Mouse (Mus musculus): ENCODE results near the gene Tmem229b. TPM values are rescaled to one million over a fixed set of nuclear protein-coding genes. Genes with fewer than 3 reads are reported as not detected.
"Not testable (repeated sequence)": the region's sequence is repeated elsewhere in the genome, so short reads cannot be mapped to it uniquely, and the experiment has no call there.

Gene Tmem229b
- 74.7 and 76.7 TPM in 2 replicates for total RNA-seq (2017)

- peak; percentile 51 for ATAC-seq (replicated peaks; ENCODE audit: low read depth, poor library complexity, severe bottlenecking)
Measured at GRCm38 (mm10) chr12:79007126-79007753, at the start of gene Tmem229b. TSS of gene Tmem229b (minus strand) at chr12:79007627.

GRCm38 (mm10) chr12:79055276-79055675 lies 47.8 kb upstream of the Tmem229b start:
- peak; percentile 54; the same call in 1 of the 2 replicates for ATAC-seq (replicated peaks; ENCODE audit: low read depth, poor library complexity, severe bottlenecking)

DNA sequence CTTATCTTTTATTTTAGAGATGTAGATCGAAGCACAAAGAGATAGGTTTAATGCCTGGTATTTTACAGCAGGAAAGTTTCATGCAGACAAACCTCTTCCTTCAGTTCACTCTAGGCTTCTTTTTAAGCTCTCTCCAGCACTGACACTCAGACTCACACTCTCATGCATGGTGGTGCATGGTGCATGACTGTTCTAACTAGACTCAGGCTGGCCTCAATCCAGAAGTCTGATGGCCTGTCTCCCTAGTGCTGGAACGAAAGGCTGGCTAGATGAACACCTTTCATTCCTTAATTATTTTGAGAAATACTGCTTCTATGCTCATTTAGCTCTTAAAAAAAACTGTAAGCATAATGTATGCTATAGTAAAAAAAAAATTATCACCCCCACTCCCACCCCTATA lies 44.6 kb upstream of the Tmem229b start:
- ATAC-seq (replicated peaks; ENCODE audit: low read depth, poor library complexity, severe bottlenecking): no peak

DNA sequence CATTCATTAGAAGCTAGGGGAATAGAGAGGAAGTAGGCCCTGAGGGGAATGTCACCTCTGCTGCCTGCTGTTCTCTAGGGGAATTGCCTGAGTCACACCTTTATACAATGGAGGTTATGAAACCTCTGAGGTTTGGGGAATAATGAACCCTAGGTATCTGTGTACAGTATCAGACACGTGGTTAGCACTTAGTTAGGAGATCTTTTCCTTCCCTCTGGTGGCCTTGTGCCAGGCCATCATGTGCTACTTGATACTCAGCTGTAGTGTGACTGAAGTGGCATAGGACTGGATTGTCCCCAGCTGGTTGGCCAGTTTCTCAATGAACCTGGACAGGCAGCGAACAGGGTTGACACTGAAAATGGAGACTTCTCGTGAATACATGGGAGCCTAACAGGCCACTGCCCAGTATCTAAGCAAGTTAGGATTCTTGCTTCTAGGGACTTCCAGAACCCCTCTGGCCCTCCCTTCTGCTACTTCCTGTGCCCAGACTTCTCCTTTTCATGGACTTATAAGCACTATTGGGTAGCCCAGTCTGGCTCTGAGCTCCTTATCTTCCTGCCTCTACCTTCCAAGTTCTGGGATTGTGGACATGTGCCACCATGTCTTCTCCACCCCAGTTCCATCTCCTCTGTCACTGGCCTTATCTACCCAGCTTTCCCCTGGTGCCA lies 43.3 kb upstream of the Tmem229b start:
- ATAC-seq (replicated peaks; ENCODE audit: low read depth, poor library complexity, severe bottlenecking): 0 out of 2 replicates have a peak, but pooled peaks have one; percentile 45

DNA sequence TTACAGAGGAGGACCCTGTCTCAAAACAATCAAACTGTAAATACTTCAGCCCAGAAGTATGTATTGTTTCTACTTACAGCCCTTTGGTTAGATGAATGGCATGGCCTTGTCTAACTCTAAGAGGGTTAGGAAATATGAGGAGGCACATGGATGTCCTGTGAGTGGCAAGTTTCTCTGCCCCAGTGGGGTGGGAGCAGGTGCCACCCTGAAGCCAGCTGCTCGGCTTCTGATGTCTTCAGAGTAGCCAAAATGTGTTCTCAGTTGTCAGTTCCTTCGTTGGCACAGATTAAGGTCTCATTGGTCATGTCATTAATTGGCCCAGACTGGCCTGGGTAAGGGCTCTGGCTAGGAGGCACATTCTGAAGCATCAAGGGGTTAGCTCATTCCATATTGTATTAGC lies 42.4 kb upstream of the Tmem229b start:
- no peak for ATAC-seq (replicated peaks; ENCODE audit: low read depth, poor library complexity, severe bottlenecking)

DNA sequence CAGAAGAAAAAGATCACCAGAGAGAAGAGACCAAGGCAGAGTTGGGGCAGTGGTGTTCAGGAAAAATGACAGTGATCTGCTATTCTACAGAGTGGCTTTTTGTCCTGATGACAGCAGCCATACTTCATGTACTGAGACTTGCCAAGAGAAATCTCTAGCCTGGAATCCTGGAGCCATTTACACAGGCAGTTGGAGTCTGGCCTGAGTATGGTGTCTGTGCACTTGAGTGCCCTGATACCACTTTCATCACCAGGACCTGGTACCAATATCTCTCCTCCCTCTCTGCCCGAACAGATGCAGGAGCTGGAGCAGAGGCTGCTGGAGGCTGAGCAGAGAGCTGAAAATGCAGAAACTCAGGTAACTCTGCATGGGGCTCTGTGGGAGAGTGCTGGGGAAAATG lies 41.5 kb upstream of the Tmem229b start:
- no peak for ATAC-seq (replicated peaks; ENCODE audit: low read depth, poor library complexity, severe bottlenecking)

DNA sequence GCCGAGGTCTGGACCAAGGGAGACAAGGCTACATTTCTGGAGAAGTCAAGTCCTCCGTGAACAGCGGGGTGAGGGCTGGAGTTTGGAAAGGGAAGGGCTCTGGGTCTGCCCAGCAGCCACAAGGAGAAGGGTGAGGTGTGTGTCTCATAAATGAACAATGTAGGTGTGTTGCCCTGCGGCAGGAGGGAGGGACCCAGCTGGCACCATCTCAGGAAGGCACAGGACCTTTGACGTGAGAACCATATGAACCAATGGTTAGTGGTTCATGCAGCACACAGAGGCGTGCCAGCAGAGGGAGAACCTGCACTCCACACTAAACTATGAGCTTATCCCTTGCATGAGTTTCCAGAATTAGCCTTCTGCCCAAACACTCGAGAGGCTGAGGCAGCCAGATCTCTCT lies 39.8 kb upstream of the Tmem229b start:
- no peak for ATAC-seq (replicated peaks; ENCODE audit: low read depth, poor library complexity, severe bottlenecking)

DNA sequence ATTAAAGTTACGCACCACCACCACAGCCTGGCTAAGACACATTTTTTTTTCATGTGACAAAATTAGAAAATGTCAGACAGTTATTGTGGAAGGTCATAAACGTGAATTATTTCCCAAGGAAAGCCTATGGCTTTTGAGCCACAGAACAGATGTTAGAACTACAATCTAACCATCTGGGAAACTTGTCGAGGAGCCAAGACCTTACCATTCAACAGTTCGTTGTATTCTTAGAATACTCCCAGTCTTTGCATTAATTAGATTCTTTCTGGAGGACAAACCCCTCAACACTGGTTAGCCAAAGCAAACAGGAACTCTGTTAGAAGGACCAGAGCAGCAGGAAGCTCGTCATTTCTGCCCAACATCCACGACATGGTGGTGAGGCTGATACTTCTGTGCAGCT lies 38.7 kb upstream of the Tmem229b start:
- no peak for ATAC-seq (replicated peaks; ENCODE audit: low read depth, poor library complexity, severe bottlenecking)

DNA sequence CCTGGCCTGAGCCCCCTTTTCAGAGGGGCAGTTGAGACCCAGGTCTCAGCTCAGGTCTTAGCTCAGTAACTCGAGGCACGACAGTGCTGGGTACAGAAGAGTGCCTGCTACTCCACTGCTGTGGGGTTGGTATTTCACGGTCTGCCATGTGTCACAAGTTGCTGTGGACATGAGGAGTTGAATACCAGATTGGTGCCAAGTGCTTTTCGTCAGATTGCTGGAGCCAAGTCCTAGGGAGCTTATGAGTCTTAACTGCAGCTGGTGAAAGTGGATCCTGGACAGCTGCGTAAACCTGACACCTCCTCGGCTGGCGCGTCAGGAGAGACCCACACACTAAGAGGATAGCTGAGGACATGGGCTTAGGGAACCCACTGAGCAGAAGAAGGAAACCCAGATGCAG lies 37.2 kb upstream of the Tmem229b start:
- no peak for ATAC-seq (replicated peaks; ENCODE audit: low read depth, poor library complexity, severe bottlenecking)

- ATAC-seq (replicated peaks; ENCODE audit: low read depth, poor library complexity, severe bottlenecking): no peak
Measured at GRCm38 (mm10) chr12:79041436-79041835, 34.0 kb upstream of the Tmem229b start.

- no peak for ATAC-seq (replicated peaks; ENCODE audit: low read depth, poor library complexity, severe bottlenecking)
Measured at GRCm38 (mm10) chr12:79040201-79040827, 32.9 kb upstream of the Tmem229b start.

DNA sequence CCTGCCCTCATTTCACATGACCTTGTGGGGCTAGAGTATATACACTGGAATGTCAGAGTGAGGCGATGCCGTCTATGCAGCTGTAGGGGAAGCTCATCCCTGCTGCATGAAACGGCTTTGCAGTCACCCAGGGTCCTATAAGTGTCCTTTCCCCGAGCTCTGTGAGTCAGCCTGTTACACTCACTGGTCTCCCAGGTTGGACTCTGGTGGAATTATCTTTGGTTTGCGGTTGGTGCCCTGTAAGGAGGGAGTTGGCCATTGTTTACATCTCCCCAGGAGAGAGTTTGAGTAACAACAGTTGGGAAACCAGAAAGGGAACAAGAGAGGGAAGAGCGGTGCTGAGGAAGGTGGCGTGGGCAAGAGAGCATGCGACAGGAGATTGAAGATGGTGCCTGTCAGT lies 32.3 kb upstream of the Tmem229b start:
- no peak for ATAC-seq (replicated peaks; ENCODE audit: low read depth, poor library complexity, severe bottlenecking)

- ATAC-seq (replicated peaks; ENCODE audit: low read depth, poor library complexity, severe bottlenecking): no peak
Measured at GRCm38 (mm10) chr12:79035349-79035748, 27.9 kb upstream of the Tmem229b start.

- no peak for ATAC-seq (replicated peaks; ENCODE audit: low read depth, poor library complexity, severe bottlenecking)
Measured at GRCm38 (mm10) chr12:79034331-79034730, 26.9 kb upstream of the Tmem229b start.

DNA sequence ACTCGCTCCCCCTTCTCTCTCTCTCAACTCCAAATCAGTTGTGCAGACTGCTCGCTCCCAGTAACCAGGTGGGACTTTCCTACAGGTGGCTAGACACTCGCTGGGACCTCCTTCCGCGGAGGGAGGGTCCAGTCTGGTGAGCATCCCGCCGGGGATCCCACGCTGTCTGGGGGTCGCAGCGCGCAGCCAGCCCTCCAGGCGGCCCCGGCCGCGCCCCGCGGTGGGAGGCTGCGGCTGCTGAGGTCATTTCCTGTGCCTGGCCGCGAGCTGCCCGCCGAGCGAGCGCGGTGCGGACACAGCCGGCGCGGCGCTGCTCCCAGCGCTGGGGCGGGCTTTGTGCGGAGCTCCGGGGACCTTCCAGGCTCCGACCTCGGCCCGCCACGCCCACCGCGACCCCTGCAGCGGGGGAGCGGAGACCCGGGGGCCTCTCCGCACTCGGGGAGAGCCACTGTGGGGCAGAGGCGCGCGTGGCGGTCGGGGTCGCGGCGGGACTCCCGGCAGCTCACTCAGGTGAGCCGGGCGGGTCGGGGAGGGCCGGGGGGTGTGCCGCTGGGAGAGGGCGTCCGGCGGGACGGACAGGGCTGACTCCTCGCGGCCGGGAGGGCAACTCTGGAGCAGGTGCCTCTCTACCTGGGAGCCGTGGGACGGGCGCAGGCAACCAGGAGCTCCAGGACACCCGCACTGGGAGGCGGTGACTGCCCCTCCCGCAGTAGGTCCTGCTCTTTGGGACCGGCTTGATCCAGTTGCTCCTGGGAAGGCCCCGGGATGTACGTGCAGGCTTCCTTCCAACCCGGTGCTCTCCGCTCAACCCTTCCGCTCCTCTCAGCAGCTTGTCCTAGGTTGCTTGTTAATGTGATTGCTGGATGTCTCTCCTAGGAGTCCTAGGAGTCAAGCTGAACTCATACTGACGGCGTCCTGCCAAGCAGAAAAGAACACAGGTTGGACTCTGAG lies 21.8 kb upstream of the Tmem229b start, which contains the start of gene Plekhh1:
Gene Plekhh1, plus strand, starts transcription at position 253 of the 951 bp plus-strand sequence.
- ATAC-seq (replicated peaks; ENCODE audit: low read depth, poor library complexity, severe bottlenecking): peak; percentile 48; the same call in 1 of the 2 replicates

- ATAC-seq (replicated peaks; ENCODE audit: low read depth, poor library complexity, severe bottlenecking): not testable (repeated sequence)
Measured at GRCm38 (mm10) chr12:79027526-79027925, 20.1 kb upstream of the Tmem229b start.

DNA sequence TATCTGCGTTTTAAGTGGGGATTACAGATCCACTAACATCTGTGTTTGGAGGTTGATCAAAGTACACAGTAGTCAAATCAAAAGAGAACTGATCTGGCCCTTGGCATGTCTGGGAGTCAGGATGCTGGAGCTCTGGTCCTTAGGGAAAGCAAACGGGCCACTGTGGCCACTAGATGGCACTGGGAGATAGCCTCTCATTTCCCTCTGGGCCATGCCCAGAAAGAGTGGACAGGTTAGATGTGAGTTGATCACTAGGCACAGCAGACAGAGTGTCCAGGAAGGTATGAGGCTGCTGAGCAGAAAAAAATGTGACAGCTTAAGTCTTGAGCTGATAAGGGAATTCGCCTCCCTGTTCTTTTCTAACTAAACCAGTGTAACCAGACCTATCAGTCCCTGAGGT lies 15.5 kb upstream of the Tmem229b start:
- 0 out of 2 replicates have a peak, but pooled peaks have one; percentile 39 for ATAC-seq (replicated peaks; ENCODE audit: low read depth, poor library complexity, severe bottlenecking)

DNA sequence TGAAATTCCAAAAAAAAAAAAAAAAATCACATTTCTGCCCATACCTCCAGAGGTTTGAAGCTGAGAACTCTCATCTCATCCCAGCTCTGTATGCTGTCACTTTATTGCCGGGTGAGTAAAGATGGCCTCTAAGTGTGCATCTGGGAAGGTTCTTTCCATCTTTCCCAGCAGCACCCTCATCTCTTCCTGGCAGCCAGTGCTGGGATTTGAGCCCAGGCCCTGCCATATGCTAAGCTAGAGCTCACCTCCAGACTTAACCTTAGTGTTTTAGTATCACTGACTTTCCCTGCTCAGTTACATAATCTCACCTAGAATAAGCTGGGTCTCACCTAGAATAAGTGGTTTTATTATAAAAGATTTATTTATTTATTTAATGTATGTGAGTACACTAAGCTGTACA lies 14.5 kb upstream of the Tmem229b start:
- ATAC-seq (replicated peaks; ENCODE audit: low read depth, poor library complexity, severe bottlenecking): no peak

GRCm38 (mm10) chr12:79017994-79018399 lies 10.6 kb upstream of the Tmem229b start:
- peak; percentile 93 for ATAC-seq (replicated peaks; ENCODE audit: low read depth, poor library complexity, severe bottlenecking)

DNA sequence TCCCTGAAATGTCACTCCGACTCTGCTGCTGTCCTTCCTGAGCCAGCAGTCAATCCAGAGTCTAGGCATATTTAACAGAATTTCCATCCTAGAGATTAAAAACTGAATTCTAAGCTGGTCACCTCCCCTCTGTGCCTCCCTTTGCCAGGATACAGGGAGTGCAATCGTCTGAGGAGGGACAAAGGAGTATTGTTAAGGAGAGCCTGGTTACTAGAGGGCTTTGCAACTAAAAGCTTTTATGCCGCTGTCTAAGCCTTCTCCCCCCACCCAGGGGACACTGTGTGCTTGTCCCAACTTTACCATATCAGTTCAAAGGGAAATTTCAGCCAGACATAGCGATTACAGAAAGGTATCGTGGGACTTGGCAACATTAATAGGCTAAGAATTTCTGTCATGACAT lies 8.7 kb upstream of the Tmem229b start:
- ATAC-seq (replicated peaks; ENCODE audit: low read depth, poor library complexity, severe bottlenecking): no peak
